Mouse (Mus musculus): ENCODE measurements around the gene Gde1. TPM values are rescaled to one million over a fixed set of nuclear protein-coding genes. Genes with fewer than 3 reads are reported as not detected.

Gde1 gene
- polyA plus RNA-seq, 1 experiment from 2014 or later: 105 TPM

GRCm38 (mm10) chr7:118704001-118704850, 1.4 kb downstream of the Gde1 start:
- Histone ChIP-seq H3K4me1 (peaks cover 16% of the 10 kb centered on the region; the same call in 1 of the 2 replicates), H3K27me3 (replicated peaks) (no peaks in the 10 kb centered on the region), H3K4me3 (replicated peaks) (peak overlapping the region; percentile 82), H3K36me3 (no peaks in the 10 kb centered on the region), H3K9ac (no peak overlapping the region; the same call in 1 of the 2 replicates), H3K27ac (0 out of 2 replicates have a peak overlapping the region, but pooled peaks have one; percentile 86), H3K4me2 (peak overlapping the region; percentile 76), H3K9me3 (no peaks in the 10 kb centered on the region)
- peak; percentile 29; the same call in 1 of the 2 replicates for ATAC-seq (ENCODE audit: insufficient read depth, low FRiP score, low read depth)
- 74% methylated on average over 9 of the region's 9 CpGs for WGBS

GRCm38 (mm10) chr7:118703144-118703561, 2.4 kb downstream of the Gde1 start:
- WGBS: 82% methylated on average over 15 of the region's 15 CpGs
- H3K4me2 ChIP-seq: peak overlapping the region; percentile 76
- H3K27me3 ChIP-seq (replicated peaks): no peaks in the 10 kb centered on the region
- H3K4me1 ChIP-seq: peaks cover 16% of the 10 kb centered on the region; the same call in 1 of the 2 replicates
- no peaks in the 10 kb centered on the region for H3K9me3 ChIP-seq
- H3K4me3 ChIP-seq (replicated peaks): no peak overlapping the region
- no peaks in the 10 kb centered on the region for H3K36me3 ChIP-seq
- no peak for ATAC-seq (ENCODE audit: insufficient read depth, low FRiP score, low read depth)
- H3K27ac ChIP-seq: no peak overlapping the region
- H3K9ac ChIP-seq: no peak overlapping the region

- WGBS: 75% methylated on average over 9 of the region's 9 CpGs
- H3K27ac ChIP-seq: no peak overlapping the region
- ATAC-seq (ENCODE audit: insufficient read depth, low FRiP score, low read depth): no peak
Observed at GRCm38 (mm10) chr7:118698882-118699281, 6.7 kb downstream of the Gde1 start.

GRCm38 (mm10) chr7:118697168-118697567, 8.4 kb downstream of the Gde1 start:
- H3K9me3 ChIP-seq: no peaks in the 10 kb centered on the region
- H3K27ac ChIP-seq: no peak overlapping the region
- no peak overlapping the region for H3K4me2 ChIP-seq
- peaks cover 25% of the 10 kb centered on the region; the same call in 1 of the 2 replicates for H3K36me3 ChIP-seq
- no peak overlapping the region for H3K4me3 ChIP-seq (replicated peaks)
- no peak overlapping the region for H3K9ac ChIP-seq
- no peaks in the 10 kb centered on the region for H3K27me3 ChIP-seq (replicated peaks)
- no peaks in the 10 kb centered on the region for H3K4me1 ChIP-seq
- no peak for ATAC-seq (ENCODE audit: insufficient read depth, low FRiP score, low read depth)
- 73% methylated on average over 4 of the region's 4 CpGs for WGBS

More at GRCm38 (mm10) chr7:118698882-118699281, 6.7 kb downstream of the Gde1 start:
- H3K9ac ChIP-seq: no peak overlapping the region
- H3K4me3 ChIP-seq (replicated peaks): no peak overlapping the region
- no peak overlapping the region for H3K4me2 ChIP-seq
- no peaks in the 10 kb centered on the region for H3K9me3 ChIP-seq
- H3K36me3 ChIP-seq: peaks cover 22% of the 10 kb centered on the region; the same call in 1 of the 2 replicates
- H3K27me3 ChIP-seq (replicated peaks): no peaks in the 10 kb centered on the region
- 0 out of 2 replicates have a peak, but pooled peaks cover 6% of the 10 kb centered on the region for H3K4me1 ChIP-seq

GRCm38 (mm10) chr7:118696146-118696545, 9.4 kb downstream of the Gde1 start:
- ATAC-seq (ENCODE audit: insufficient read depth, low FRiP score, low read depth): no peak
- no peaks in the 10 kb centered on the region for H3K9me3 ChIP-seq

GRCm38 (mm10) chr7:118691287-118691686, 14.3 kb downstream of the Gde1 start:
- Histone ChIP-seq H3K36me3 (peaks cover 38% of the 10 kb centered on the region), H3K4me3 (replicated peaks) (no peak overlapping the region), H3K27ac (no peak overlapping the region), H3K4me2 (no peak overlapping the region), H3K9ac (no peak overlapping the region), H3K27me3 (replicated peaks) (no peaks in the 10 kb centered on the region), H3K9me3 (no peaks in the 10 kb centered on the region), H3K4me1 (no peaks in the 10 kb centered on the region)
- ATAC-seq (ENCODE audit: insufficient read depth, low FRiP score, low read depth): no peak
- WGBS: 97% methylated on average over 2 of the region's 2 CpGs

More at GRCm38 (mm10) chr7:118696146-118696545, 9.4 kb downstream of the Gde1 start:
- Histone ChIP-seq H3K27me3 (replicated peaks) (no peaks in the 10 kb centered on the region), H3K27ac (no peak overlapping the region), H3K4me3 (replicated peaks) (no peak overlapping the region), H3K4me2 (no peak overlapping the region), H3K36me3 (peaks cover 25% of the 10 kb centered on the region; the same call in 1 of the 2 replicates), H3K4me1 (no peaks in the 10 kb centered on the region), H3K9ac (no peak overlapping the region)
- 92% methylated on average over 6 of the region's 6 CpGs for WGBS

- no peaks in the 10 kb centered on the region for H3K4me1 ChIP-seq
- WGBS: 82% methylated on average over 7 of the region's 7 CpGs
- H3K36me3 ChIP-seq: peaks cover 23% of the 10 kb centered on the region
- H3K27me3 ChIP-seq (replicated peaks): no peaks in the 10 kb centered on the region
- H3K27ac ChIP-seq: no peak overlapping the region
- no peak overlapping the region for H3K9ac ChIP-seq
- H3K9me3 ChIP-seq: no peaks in the 10 kb centered on the region
- H3K4me3 ChIP-seq (replicated peaks): no peak overlapping the region
- no peak for ATAC-seq (ENCODE audit: insufficient read depth, low FRiP score, low read depth)
- no peak overlapping the region for H3K4me2 ChIP-seq
Observed at GRCm38 (mm10) chr7:118689088-118689487, 16.5 kb downstream of the Gde1 start.

GRCm38 (mm10) chr7:118688199-118688598, 17.4 kb downstream of the Gde1 start:
- WGBS: 28% methylated on average over 5 of the region's 5 CpGs
- no peaks in the 10 kb centered on the region for H3K4me1 ChIP-seq
- no peak overlapping the region for H3K4me3 ChIP-seq (replicated peaks)
- no peak overlapping the region for H3K27ac ChIP-seq
- H3K36me3 ChIP-seq: peaks cover 18% of the 10 kb centered on the region
- H3K27me3 ChIP-seq (replicated peaks): no peaks in the 10 kb centered on the region
- no peak overlapping the region for H3K9ac ChIP-seq
- H3K9me3 ChIP-seq: no peaks in the 10 kb centered on the region
- ATAC-seq (ENCODE audit: insufficient read depth, low FRiP score, low read depth): no peak
- H3K4me2 ChIP-seq: no peak overlapping the region

GRCm38 (mm10) chr7:118676826-118677225, 28.8 kb downstream of the Gde1 start:
- no peaks in the 10 kb centered on the region for H3K4me1 ChIP-seq
- no peaks in the 10 kb centered on the region for H3K27me3 ChIP-seq (replicated peaks)
- no peak overlapping the region for H3K4me3 ChIP-seq (replicated peaks)
- no peak overlapping the region for H3K4me2 ChIP-seq
- no peaks in the 10 kb centered on the region for H3K9me3 ChIP-seq
- H3K36me3 ChIP-seq: no peaks in the 10 kb centered on the region
- no peak overlapping the region for H3K9ac ChIP-seq
- H3K27ac ChIP-seq: no peak overlapping the region
- ATAC-seq (ENCODE audit: insufficient read depth, low FRiP score, low read depth): no peak
- 79% methylated on average over 4 of the region's 4 CpGs for WGBS

GRCm38 (mm10) chr7:118670142-118670541, 35.4 kb downstream of the Gde1 start:
- WGBS: 68% methylated on average over 4 of the region's 4 CpGs
- no peaks in the 10 kb centered on the region for H3K9me3 ChIP-seq
- ATAC-seq (ENCODE audit: insufficient read depth, low FRiP score, low read depth): no peak
- no peaks in the 10 kb centered on the region for H3K27me3 ChIP-seq (replicated peaks)
- no peak overlapping the region for H3K27ac ChIP-seq
- H3K4me3 ChIP-seq (replicated peaks): no peak overlapping the region
- no peaks in the 10 kb centered on the region for H3K36me3 ChIP-seq
- H3K4me2 ChIP-seq: no peak overlapping the region
- H3K9ac ChIP-seq: no peak overlapping the region
- no peaks in the 10 kb centered on the region for H3K4me1 ChIP-seq

GRCm38 (mm10) chr7:118667773-118668172, 37.8 kb downstream of the Gde1 start:
- Histone ChIP-seq H3K27ac (no peak overlapping the region), H3K9me3 (no peaks in the 10 kb centered on the region), H3K4me1 (no peaks in the 10 kb centered on the region), H3K27me3 (replicated peaks) (no peaks in the 10 kb centered on the region), H3K36me3 (no peaks in the 10 kb centered on the region), H3K9ac (no peak overlapping the region), H3K4me2 (no peak overlapping the region), H3K4me3 (replicated peaks) (no peak overlapping the region)
- 92% methylated on average over 2 of the region's 2 CpGs for WGBS
- ATAC-seq (ENCODE audit: insufficient read depth, low FRiP score, low read depth): no peak

GRCm38 (mm10) chr7:118656730-118657129, 48.8 kb downstream of the Gde1 start:
- Histone ChIP-seq H3K9ac (no peak overlapping the region), H3K4me2 (no peak overlapping the region), H3K27me3 (replicated peaks) (no peaks in the 10 kb centered on the region), H3K36me3 (no peaks in the 10 kb centered on the region), H3K4me3 (replicated peaks) (no peak overlapping the region), H3K4me1 (no peaks in the 10 kb centered on the region), H3K9me3 (no peaks in the 10 kb centered on the region), H3K27ac (no peak overlapping the region)
- 36% methylated on average over 6 of the region's 6 CpGs for WGBS
- ATAC-seq (ENCODE audit: insufficient read depth, low FRiP score, low read depth): no peak
